Mouse (Mus musculus) ES-E14 (cell line): ENCODE results near the gene Unk. TPM values are rescaled to one million over a fixed set of nuclear protein-coding genes. Genes with fewer than 3 reads are reported as not detected.

Experiments
- DNase-seq: peaks from one replicate; pipeline ENCODE4 v3.0.0-alpha.2; 2013; ENCODE audit warnings: low read depth, low spot score
- H3K27ac ChIP-seq: 2 replicates; pipeline ENCODE4 v1.5.1; 2012; ENCODE audit warnings: low read depth, mild to moderate bottlenecking, low read length, moderate library complexity, mixed read lengths; ENCODE audit not compliant: poor library complexity, insufficient read depth, severe bottlenecking
- H3K36me3 ChIP-seq: 2 replicates; pipeline ENCODE4 v1.6.1; 2012; ENCODE audit warnings: mild to moderate bottlenecking, low read length, moderate library complexity, mixed read lengths; ENCODE audit not compliant: control insufficient read depth, poor library complexity, insufficient read depth, severe bottlenecking
- H3K4me1 ChIP-seq, 2 experiments: fragments of 150-350 bp in 1 of 2; sonication (generic) in 1 of 2; 2 replicates each; pipeline ENCODE4 v1.6.1; 2012; ENCODE audit warnings: low read length in 2 of 2, mild to moderate bottlenecking in 1 of 2, mixed read lengths in 1 of 2; ENCODE audit not compliant: control insufficient read depth in 2 of 2, insufficient read depth in 2 of 2, poor library complexity in 1 of 2
- H3K4me3 ChIP-seq, 2 experiments: fragments of 150-350 bp in 1 of 2; sonication (generic) in 1 of 2; 2 replicates each; pipeline ENCODE4 v1.5.1; 2012; ENCODE audit warnings: low read length in 2 of 2, low read depth in 1 of 2, mild to moderate bottlenecking in 1 of 2, mixed read lengths in 1 of 2; ENCODE audit not compliant: insufficient read depth in 1 of 2, poor library complexity in 1 of 2, severe bottlenecking in 1 of 2
- H3K9ac ChIP-seq: 2 replicates; pipeline ENCODE4 v1.6.1; 2012; ENCODE audit warnings: low read depth, mild to moderate bottlenecking, low read length, mixed read lengths; ENCODE audit not compliant: poor library complexity, insufficient read depth, severe bottlenecking
- H3K9me3 ChIP-seq: fragments of 150-350 bp; sonication (generic); 2 replicates; pipeline ENCODE4 v1.6.1; 2012; ENCODE audit warnings: low read depth, mild to moderate bottlenecking, low read length; ENCODE audit not compliant: control insufficient read depth, insufficient read depth
- CHD2 ChIP-seq: IDR thresholded peaks from 2 replicates; pipeline ENCODE4 v1.6.1; 2014; ENCODE audit warnings: mild to moderate bottlenecking, low read depth, low read length, inconsistent platforms
- HCFC1 ChIP-seq: IDR thresholded peaks from 2 replicates; pipeline ENCODE4 v1.6.1; 2012; ENCODE audit warnings: low read length, inconsistent platforms, borderline replicate concordance; ENCODE audit not compliant: insufficient read depth
- MAFK ChIP-seq: IDR thresholded peaks from 2 replicates; pipeline ENCODE4 v1.6.1; 2014; ENCODE audit warnings: mild to moderate bottlenecking, low read depth, low read length, inconsistent platforms; ENCODE audit not compliant: insufficient read depth
- ZC3H11A ChIP-seq: IDR thresholded peaks from 2 replicates; pipeline ENCODE4 v1.6.1; 2012; ENCODE audit warnings: low read depth, mild to moderate bottlenecking, inconsistent platforms, low read length, borderline replicate concordance
- ZNF384 ChIP-seq: IDR thresholded peaks from 2 replicates; pipeline ENCODE4 v1.6.1; 2012; ENCODE audit warnings: low read depth, low read length, inconsistent platforms
- in situ Hi-C, 2 experiments: fragments of 600-800 bp; cut with MboI; formaldehyde crosslinking; loops; one replicate each; pipeline ENCODE4 v1.15.1; 2025; ENCODE audit warnings: low sequenced_read_pairs in 2 of 2, inconsistent platforms in 1 of 2; ENCODE audit not compliant: unreplicated experiment in 2 of 2
- total RNA-seq: library from RNA; depleted of rRNA; stranded (reverse); fragments of 300-350 nt; gene quantifications from 2 replicates; pipeline ENCODE4 v1.2.3, GENCODE M21; 2012

Gene Unk
- total RNA-seq, 1 experiment, result 32.5 TPM

DNA sequence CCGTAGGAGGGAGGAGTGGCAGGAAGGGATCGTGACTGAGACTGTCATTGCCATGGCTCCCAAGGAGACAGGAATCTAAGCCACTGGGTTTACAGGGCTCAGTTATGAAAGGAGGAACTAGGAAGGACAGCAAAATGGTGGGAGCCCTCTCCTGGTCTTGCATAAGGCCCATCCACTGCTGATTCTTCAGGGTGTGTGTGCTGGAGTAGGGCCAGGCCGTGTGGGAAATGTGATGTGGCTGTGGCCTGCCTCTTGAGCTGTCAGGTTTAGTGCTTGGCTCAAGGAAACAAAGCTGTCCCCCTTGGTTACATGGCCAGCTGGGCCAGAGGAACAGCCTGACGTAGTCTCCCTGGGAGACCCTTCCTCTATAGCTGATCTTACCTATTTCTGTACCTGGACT, 20.1 kb downstream of the Unk start:
- H3K4me3 ChIP-seq, result no peak overlapping the region
- no peak overlapping the region; the same call in 1 of the 2 replicates for H3K27ac ChIP-seq
- H3K4me1 ChIP-seq, result peaks cover 0 to 2% of the 10 kb centered on the region in 2 experiments; a peak in 2 of 4 replicates
- H3K9me3 ChIP-seq, result no peaks in the 10 kb centered on the region
- peaks cover 61% of the 10 kb centered on the region for H3K36me3 ChIP-seq
- DNase-seq, result no peak
- in situ Hi-C loops, result no loop called here
- H3K9ac ChIP-seq, result no peak overlapping the region
- no peak for TF ChIP-seq ZC3H11A
- no peak for TF ChIP-seq HCFC1
- TF ChIP-seq CHD2, result no peak
- TF ChIP-seq ZNF384, result no peak
- TF ChIP-seq MAFK, result no peak

DNA sequence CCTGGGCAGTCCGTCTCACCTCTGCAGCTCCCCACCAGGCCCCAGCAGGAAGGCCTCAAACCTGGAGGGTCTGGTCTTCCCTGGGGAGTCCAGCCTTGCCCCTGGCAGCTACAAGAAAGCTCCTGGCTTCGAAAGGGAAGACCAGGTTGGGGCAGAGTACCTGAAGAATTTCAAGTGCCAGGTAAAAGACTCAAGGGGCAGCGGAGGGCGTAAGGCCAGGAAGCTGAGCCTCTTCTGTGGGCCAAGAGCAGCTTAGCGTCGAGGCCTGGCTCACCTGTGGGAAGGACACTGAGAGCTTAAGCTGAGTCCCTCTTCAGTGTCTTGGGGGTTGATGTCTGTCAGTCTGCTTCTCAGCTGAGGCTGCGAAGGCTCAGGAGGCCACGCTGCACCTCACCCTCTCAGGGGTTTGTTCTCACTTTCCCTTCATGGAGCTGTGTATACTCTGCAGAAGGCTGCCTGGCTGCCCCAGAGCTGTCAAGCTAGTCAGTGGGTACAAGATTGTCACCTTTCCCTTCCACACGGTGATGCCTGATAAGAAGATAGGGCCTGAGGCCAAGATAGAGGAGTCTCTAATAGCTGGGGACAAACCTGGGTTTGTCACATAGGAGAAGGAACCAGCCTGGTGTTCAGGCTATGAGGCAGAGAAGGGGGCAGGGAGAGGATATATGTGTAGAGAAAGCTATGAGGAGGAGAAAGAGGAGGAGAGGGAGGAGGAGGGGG, 23.5 kb downstream of the Unk start:
- H3K4me1 ChIP-seq, result 0 out of 4 replicates have a peak, but pooled peaks cover 0 to 3% of the 10 kb centered on the region in 2 experiments
- peaks cover 85% of the 10 kb centered on the region for H3K36me3 ChIP-seq
- TF ChIP-seq ZNF384 (no peak), MAFK (no peak), ZC3H11A (no peak), CHD2 (no peak), HCFC1 (no peak)
- no peak for DNase-seq
- no peaks in the 10 kb centered on the region for H3K9me3 ChIP-seq
- no peak overlapping the region for H3K9ac ChIP-seq
- in situ Hi-C loops, result no loop called here
- no peak overlapping the region for H3K27ac ChIP-seq
- no peak overlapping the region for H3K4me3 ChIP-seq

DNA sequence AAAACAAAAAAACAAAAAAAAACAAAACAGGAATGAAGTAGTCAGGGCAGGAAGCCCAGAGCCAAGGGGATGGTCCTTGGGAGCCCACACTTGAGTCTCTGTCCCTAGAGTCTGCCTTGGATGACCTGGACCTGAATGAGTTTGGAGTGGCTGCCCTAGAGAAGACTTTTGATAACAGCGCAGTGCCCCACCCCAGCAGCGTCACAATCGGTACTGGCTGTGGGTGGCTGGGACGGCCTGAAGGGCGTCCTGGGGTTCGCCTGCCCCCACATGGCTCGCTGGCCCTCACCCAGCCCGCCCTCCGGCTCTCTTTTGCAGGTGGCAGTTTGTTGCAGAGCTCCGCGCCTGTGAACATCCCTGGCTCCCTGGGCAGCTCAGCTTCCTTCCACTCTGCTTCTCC, 25.8 kb downstream of the Unk start:
- no peak overlapping the region for H3K27ac ChIP-seq
- no peak for TF ChIP-seq HCFC1
- TF ChIP-seq MAFK, result no peak
- no peak for TF ChIP-seq CHD2
- TF ChIP-seq ZNF384, result no peak
- no peak for TF ChIP-seq ZC3H11A
- H3K4me1 ChIP-seq, result 0 out of 4 replicates have a peak, but pooled peaks cover 0 to 3% of the 10 kb centered on the region in 2 experiments
- no peak for DNase-seq
- H3K4me3 ChIP-seq, result no peak overlapping the region
- H3K9ac ChIP-seq, result no peak overlapping the region
- in situ Hi-C loops, result no loop called here
- no peaks in the 10 kb centered on the region for H3K9me3 ChIP-seq
- peaks cover 76% of the 10 kb centered on the region for H3K36me3 ChIP-seq

DNA sequence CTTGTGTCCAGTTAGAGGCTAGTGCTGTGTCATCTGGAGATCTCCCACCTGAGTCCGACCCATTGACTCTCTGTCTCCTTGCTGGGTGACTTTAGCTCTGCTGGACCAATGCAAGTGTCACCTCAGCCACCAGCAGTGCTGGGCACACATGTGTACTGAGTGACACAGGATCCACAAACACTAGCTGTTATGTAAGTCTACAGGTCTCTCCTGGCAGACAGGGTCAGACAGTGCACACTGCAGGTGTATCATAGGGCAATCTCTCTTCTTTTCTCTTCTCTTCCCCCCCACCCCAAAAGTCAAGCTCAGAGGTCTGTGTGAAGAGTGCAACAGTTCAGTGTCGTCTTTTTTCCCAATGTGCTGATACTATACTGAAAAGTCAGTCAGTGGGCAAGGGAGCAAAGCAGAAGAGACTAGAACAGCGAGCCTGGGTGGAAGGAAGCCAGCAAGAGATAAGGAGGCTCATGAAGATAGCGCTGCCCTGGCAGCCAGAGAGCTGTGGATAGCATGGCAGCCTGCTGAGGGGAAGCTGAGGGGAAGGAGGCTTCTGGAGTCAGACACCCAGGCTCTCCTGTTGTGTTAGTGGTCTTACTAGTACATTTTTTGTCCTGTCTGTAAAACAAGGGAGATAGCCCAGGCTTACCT, 27.2 kb downstream of the Unk start:
- Histone ChIP-seq H3K27ac (no peak overlapping the region), H3K36me3 (peaks cover 72% of the 10 kb centered on the region), H3K9me3 (no peaks in the 10 kb centered on the region), H3K9ac (no peak overlapping the region), H3K4me1 (peaks cover 0 to 3% of the 10 kb centered on the region in 2 experiments; a peak in 1 of 4 replicates), H3K4me3 (no peak overlapping the region)
- no peak for TF ChIP-seq HCFC1
- TF ChIP-seq ZC3H11A, result no peak
- no peak for TF ChIP-seq MAFK
- no peak for TF ChIP-seq CHD2
- no peak for TF ChIP-seq ZNF384
- no peak for DNase-seq
- in situ Hi-C loops, result no loop called here
